Mouse (Mus musculus) heart, postnatal 36 days (tissue): Measurements from ENCODE around the gene Tnfrsf19. TPM values are rescaled to one million over a fixed set of nuclear protein-coding genes. Genes with fewer than 3 reads are reported as not detected.

ENCODE experiments used
- DNase-seq, 2 experiments: peaks; one replicate each; pipeline ENCODE4 v3.0.0; 2021 to 2022
- intact Hi-C: fragments of 180-260 bp; cut with DNase I; formaldehyde crosslinking; loops from one replicate; pipeline ENCODE4 v1.15.1; 2025
- total RNA-seq, 2 experiments: library from RNA; stranded (reverse); gene quantifications; 2 replicates each; pipeline ENCODE4 v1.2.3; 2021

Gene Tnfrsf19
- total RNA-seq, 2 experiments from 2014 or later = 2.4 to 6.2 TPM

GRCm38 (mm10) chr14:61022383-61022782, 23.9 kb downstream of the Tnfrsf19 start:
- no peak for DNase-seq
- intact Hi-C loops = no loop called here

GRCm38 (mm10) chr14:61020968-61021367, 25.3 kb downstream of the Tnfrsf19 start:
- DNase-seq = no peak
- intact Hi-C loops = no loop called here

- no peak for DNase-seq
- intact Hi-C loops = no loop called here
Observed at GRCm38 (mm10) chr14:61019880-61020279, 26.4 kb downstream of the Tnfrsf19 start.

- DNase-seq = no peak
- intact Hi-C loops = no loop called here
Observed at GRCm38 (mm10) chr14:61014544-61014943, 31.7 kb downstream of the Tnfrsf19 start.

GRCm38 (mm10) chr14:61012397-61012931, 33.8 kb downstream of the Tnfrsf19 start:
- DNase-seq = peak; percentile 29 to 37
- intact Hi-C loops = no loop called here

- intact Hi-C loops = no loop called here
- DNase-seq = no peak
Observed at GRCm38 (mm10) chr14:61011621-61012174, 34.6 kb downstream of the Tnfrsf19 start.

GRCm38 (mm10) chr14:61005127-61005837, 41.0 kb downstream of the Tnfrsf19 start:
- intact Hi-C loops = no loop called here
- no peak for DNase-seq

GRCm38 (mm10) chr14:61003676-61004075, 42.6 kb downstream of the Tnfrsf19 start:
- no peak for DNase-seq
- intact Hi-C loops = no loop called here

- no peak for DNase-seq
- intact Hi-C loops = no loop called here
Observed at GRCm38 (mm10) chr14:61000072-61000471, 46.2 kb downstream of the Tnfrsf19 start.

- no peak for DNase-seq
- intact Hi-C loops = no loop called here
Observed at GRCm38 (mm10) chr14:60996556-60996955, 49.7 kb downstream of the Tnfrsf19 start.

- no peak for DNase-seq
- intact Hi-C loops = no loop called here
Observed at GRCm38 (mm10) chr14:60993506-60993905, 52.8 kb downstream of the Tnfrsf19 start.

GRCm38 (mm10) chr14:60993092-60993491, 53.2 kb downstream of the Tnfrsf19 start:
- peak in 1 of 2 experiments; percentile 4 for DNase-seq
- intact Hi-C loops = no loop called here

GRCm38 (mm10) chr14:60992144-60992543, 54.1 kb downstream of the Tnfrsf19 start:
- intact Hi-C loops = no loop called here
- DNase-seq = no peak

- intact Hi-C loops = no loop called here
- DNase-seq = no peak
Observed at GRCm38 (mm10) chr14:60988228-60988627, 58.1 kb downstream of the Tnfrsf19 start.

GRCm38 (mm10) chr14:60986926-60987325, 59.4 kb downstream of the Tnfrsf19 start:
- DNase-seq = no peak
- intact Hi-C loops = no loop called here

GRCm38 (mm10) chr14:60985077-60985476, 61.2 kb downstream of the Tnfrsf19 start:
- DNase-seq = no peak
- intact Hi-C loops = no loop called here

GRCm38 (mm10) chr14:60984266-60984665, 62.0 kb downstream of the Tnfrsf19 start:
- intact Hi-C loops = no loop called here

GRCm38 (mm10) chr14:60982126-60982525, 64.2 kb downstream of the Tnfrsf19 start:
- intact Hi-C loops = no loop called here
- DNase-seq = no peak

More at GRCm38 (mm10) chr14:60984266-60984665, 62.0 kb downstream of the Tnfrsf19 start:
- no peak for DNase-seq

- peak; percentile 21 to 27 for DNase-seq
- intact Hi-C loops = no loop called here
Observed at GRCm38 (mm10) chr14:60980244-60980887, 65.9 kb downstream of the Tnfrsf19 start.

- DNase-seq = no peak
- intact Hi-C loops = no loop called here
Observed at GRCm38 (mm10) chr14:60978129-60978528, 68.2 kb downstream of the Tnfrsf19 start.

- intact Hi-C loops = no loop called here
- DNase-seq = no peak
Observed at GRCm38 (mm10) chr14:60976231-60976630, 70.1 kb downstream of the Tnfrsf19 start.

- no peak for DNase-seq
- intact Hi-C loops = no loop called here
Observed at GRCm38 (mm10) chr14:60975736-60976135, 70.6 kb downstream of the Tnfrsf19 start.
